Mouse (Mus musculus): ENCODE measurements around the gene Gm20605. TPM values are rescaled to one million over a fixed set of nuclear protein-coding genes. Genes with fewer than 3 reads are reported as not detected.

Gm20605 gene
- polyA plus RNA-seq, 1 experiment from 2014 or later, result 7.9 TPM

DNA sequence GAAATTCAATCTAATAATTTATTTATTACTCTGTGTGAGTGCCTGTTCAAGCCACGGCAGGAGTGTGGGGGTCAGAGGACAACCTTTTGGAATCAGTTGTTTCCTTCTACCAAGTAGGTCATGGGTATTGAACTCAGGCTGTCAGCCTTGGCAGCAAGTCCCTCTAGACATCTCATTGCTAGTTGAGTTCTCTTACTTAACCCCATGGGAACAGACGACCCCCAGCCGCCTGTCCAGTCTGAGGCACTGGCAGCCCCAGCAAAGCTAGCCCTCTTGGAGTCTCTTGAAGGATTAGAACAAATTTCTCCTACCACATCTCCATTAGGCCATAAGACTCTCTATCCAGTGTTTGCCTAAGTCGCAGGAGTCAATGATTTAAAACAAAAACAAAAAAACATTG lies 50.8 kb downstream of the Gm20605 start:
- ATAC-seq (ENCODE audit: insufficient number of reproducible peaks, insufficient read depth, low FRiP score, low TSS enrichment, low read depth), result no peak
- Histone ChIP-seq H3K4me1 (peaks cover 17% of the 10 kb centered on the region), H3K36me3 (peaks cover 12% of the 10 kb centered on the region; the same call in 1 of the 2 replicates), H3K27me3 (no peaks in the 10 kb centered on the region), H3K27ac (no peak overlapping the region), H3K9ac (no peak overlapping the region), H3K9me3 (no peaks in the 10 kb centered on the region), H3K4me3 (no peak overlapping the region), H3K4me2 (no peak overlapping the region)
- WGBS, result 82% methylated on average over 4 of the region's 4 CpGs

DNA sequence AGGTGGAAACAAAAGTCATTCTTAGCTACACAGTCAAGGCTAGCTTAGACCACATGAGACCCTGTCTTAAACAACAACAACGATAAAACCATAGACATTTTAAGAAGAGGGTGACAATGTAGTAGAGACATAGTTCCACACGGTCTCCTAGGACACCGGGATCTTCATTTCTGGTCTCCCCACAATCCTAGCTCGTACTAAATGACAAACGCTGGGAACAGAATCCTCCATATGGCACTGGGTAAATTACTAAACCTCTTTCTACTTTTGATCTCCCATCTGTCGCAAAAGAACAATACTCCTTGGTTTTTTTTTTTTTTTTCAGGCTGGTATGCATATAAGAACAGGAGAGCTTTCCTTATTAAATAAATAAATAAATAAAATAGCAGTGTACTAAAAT lies 53.6 kb downstream of the Gm20605 start:
- Histone ChIP-seq H3K4me1 (peaks cover 23% of the 10 kb centered on the region), H3K4me2 (0 out of 2 replicates have a peak overlapping the region, but pooled peaks have one; percentile 5), H3K9ac (no peak overlapping the region), H3K27ac (no peak overlapping the region), H3K36me3 (peaks cover 4% of the 10 kb centered on the region; the same call in 1 of the 2 replicates), H3K9me3 (no peaks in the 10 kb centered on the region), H3K4me3 (no peak overlapping the region), H3K27me3 (no peaks in the 10 kb centered on the region)
- 82% methylated on average over 6 of the region's 6 CpGs for WGBS
- ATAC-seq (ENCODE audit: insufficient number of reproducible peaks, insufficient read depth, low FRiP score, low TSS enrichment, low read depth), result no peak

DNA sequence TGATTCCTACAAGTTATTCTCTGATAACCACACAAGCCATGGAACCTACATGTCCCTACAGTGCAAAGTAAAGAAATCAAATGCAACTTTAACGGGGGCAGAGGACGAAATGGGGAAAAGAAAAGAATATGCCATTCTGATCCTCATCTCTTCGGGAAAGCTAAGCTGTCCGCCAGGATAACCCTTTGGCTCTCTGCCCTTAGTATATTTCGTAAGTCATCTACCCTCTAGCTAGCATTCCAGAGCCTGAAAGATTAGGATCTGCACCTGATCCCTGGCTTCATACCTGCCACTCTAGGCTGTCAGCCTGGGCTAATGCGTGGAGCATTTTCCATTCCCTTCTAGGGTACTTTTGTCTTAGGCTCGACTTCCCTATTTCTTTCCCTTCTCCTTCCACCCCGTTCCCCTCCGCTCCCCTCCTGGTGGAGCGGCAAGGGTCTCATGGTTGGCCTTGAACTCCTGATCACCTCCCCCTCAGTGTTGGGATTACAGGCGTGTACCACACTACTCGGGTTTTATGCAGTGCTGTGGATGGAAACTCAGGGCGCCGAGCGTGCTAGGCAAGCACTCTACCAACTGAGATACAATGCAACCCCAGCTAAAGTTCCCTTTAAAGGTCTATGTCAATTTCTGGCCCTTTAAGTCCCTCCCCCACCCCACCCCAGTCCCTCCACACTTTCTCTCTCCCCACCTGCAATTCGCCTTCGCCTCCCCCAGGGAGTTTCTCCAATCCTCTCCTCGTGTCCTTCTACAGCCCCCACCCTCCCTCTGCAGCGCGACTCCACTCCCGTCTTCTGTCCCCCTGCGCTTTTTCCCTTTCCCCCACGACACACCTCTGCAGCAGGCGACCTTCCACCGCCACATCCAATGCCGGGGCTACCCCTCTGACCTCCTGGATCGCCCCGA lies 54.7 kb downstream of the Gm20605 start:
- H3K4me1 ChIP-seq, result peaks cover 23% of the 10 kb centered on the region
- WGBS, result 12% methylated on average over 28 of the region's 28 CpGs
- peak overlapping the region; percentile 76 for H3K9ac ChIP-seq
- 0 out of 2 replicates have a peak overlapping the region, but pooled peaks have one; percentile 62 for H3K27ac ChIP-seq
- H3K4me2 ChIP-seq, result peak overlapping the region; percentile 90
- H3K9me3 ChIP-seq, result no peaks in the 10 kb centered on the region
- peaks cover 3% of the 10 kb centered on the region; the same call in 1 of the 2 replicates for H3K36me3 ChIP-seq
- H3K4me3 ChIP-seq, result peak overlapping the region; percentile 73
- no peak for ATAC-seq (ENCODE audit: insufficient number of reproducible peaks, insufficient read depth, low FRiP score, low TSS enrichment, low read depth)
- no peaks in the 10 kb centered on the region for H3K27me3 ChIP-seq

DNA sequence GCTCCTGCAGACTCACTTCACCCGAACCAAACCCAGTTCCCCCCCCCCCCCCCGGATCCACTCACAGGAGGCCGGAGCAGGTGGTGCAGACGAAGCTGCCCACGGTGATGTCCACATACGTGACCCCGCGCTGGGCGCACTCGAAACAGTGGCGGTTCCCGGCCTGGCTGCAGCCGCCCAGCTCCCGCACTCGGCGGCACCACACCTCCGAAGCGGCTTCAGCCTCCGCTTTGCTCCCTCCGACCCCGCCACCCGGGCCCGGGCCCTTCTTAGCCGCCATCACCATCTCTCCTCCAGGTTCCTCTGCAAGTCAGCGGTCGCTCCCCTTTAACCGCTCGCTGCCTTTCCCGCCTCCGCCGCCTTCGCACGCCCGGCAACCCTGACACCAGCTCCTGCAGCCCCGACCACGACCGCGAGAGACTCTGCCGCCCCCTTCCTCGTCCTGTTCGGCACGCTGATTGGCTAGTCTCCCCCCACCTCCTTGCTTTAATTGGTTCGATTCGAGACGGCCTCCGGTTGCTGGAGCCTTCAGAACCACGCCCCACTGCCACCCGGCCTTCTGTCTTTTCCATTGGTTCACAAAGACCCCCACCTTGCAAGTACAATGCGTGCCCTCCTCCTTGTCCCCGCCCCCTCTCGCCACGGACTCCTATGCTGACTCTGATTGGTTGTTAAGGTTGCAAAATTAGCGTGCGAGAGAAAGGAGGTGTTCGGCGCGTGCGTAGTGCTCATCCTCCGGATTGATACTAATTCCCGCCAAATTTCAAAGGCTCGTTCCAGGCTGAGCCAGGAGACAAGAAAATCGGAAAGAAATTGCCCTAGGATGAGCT lies 55.5 kb downstream of the Gm20605 start, which contains the start of gene Agfg2:
Agfg2 (minus strand) TSS at position 433 of the 830 bp plus-strand sequence.
- ATAC-seq (ENCODE audit: insufficient number of reproducible peaks, insufficient read depth, low FRiP score, low TSS enrichment, low read depth), result peak; percentile 97
- Histone ChIP-seq H3K27ac (peak within 1 kb of the TSS; percentile 62; the same call in 1 of the 2 replicates), H3K4me2 (peak within 1 kb of the TSS; percentile 90), H3K36me3 (peaks cover 3% of the 10 kb centered on the region; the same call in 1 of the 2 replicates), H3K4me3 (peak within 1 kb of the TSS; percentile 73), H3K9ac (peak within 1 kb of the TSS; percentile 76), H3K4me1 (peaks cover 23% of the 10 kb centered on the region), H3K27me3 (no peaks in the 10 kb centered on the region), H3K9me3 (no peaks in the 10 kb centered on the region)
- WGBS, result under 1% methylated on average over 60 of the region's 62 CpGs

DNA sequence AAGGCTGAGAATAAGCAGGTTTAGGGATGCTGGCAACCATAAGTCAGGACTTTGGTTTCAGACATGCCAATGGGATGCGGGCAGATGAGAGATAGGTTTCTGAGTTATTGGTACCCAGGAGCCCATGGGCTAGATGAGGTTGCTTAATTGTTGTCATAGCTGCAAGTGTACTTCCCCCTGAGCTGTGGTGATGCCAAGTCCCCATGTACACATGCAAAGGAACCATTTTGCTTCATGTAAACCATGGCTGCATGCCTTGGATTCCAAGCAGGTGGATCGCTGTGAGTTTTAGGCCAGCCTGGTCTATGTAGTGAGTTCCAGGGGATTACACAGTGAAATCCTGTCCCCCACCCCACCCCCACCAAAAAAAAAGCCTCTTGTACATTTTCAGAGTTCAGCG lies 56.7 kb downstream of the Gm20605 start:
- Histone ChIP-seq H3K27me3 (no peaks in the 10 kb centered on the region), H3K4me3 (no peak overlapping the region), H3K9me3 (no peaks in the 10 kb centered on the region), H3K4me2 (no peak overlapping the region), H3K27ac (no peak overlapping the region), H3K4me1 (peaks cover 23% of the 10 kb centered on the region), H3K9ac (no peak overlapping the region), H3K36me3 (no peaks in the 10 kb centered on the region)
- WGBS, result 97% methylated on average over 3 of the region's 3 CpGs
- no peak for ATAC-seq (ENCODE audit: insufficient number of reproducible peaks, insufficient read depth, low FRiP score, low TSS enrichment, low read depth)

DNA sequence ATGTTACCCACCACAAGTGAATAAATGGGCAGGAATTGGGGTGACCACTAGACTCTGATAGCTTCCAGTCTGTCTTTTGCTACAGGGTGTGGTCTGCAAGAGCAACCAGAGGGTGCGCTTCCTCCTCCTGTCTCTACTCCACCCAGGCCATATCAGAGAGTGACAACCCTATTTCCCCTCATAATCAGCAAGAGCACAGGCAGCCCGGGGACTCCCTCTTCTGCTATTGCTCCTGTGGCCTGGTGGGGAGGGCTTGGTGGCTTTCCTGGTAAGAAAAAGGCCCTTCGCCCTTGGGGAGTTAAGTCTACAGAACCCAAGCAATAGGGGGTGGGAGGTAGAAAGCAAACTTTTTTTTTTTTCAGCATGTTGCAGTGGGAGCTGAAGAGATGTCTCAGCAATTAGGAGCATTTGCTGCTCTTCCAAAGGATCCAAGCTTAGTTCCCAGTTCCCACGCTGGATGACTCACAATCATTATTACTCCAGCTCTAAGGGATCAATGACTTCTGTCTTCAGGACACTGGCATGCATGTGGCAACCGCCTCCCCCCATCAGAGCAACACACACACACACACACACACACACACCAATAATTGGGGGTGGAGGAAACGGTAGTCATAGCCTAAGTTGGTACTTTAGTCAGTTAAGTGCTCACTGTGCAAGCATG lies 57.3 kb downstream of the Gm20605 start:
- H3K4me2 ChIP-seq, result no peak overlapping the region
- no peak overlapping the region for H3K4me3 ChIP-seq
- H3K9me3 ChIP-seq, result no peaks in the 10 kb centered on the region
- no peak for ATAC-seq (ENCODE audit: insufficient number of reproducible peaks, insufficient read depth, low FRiP score, low TSS enrichment, low read depth)
- H3K27ac ChIP-seq, result no peak overlapping the region
- H3K9ac ChIP-seq, result no peak overlapping the region
- no peaks in the 10 kb centered on the region for H3K27me3 ChIP-seq
- peaks cover 23% of the 10 kb centered on the region for H3K4me1 ChIP-seq
- WGBS, result 77% methylated on average over 6 of the region's 6 CpGs
- H3K36me3 ChIP-seq, result no peaks in the 10 kb centered on the region

DNA sequence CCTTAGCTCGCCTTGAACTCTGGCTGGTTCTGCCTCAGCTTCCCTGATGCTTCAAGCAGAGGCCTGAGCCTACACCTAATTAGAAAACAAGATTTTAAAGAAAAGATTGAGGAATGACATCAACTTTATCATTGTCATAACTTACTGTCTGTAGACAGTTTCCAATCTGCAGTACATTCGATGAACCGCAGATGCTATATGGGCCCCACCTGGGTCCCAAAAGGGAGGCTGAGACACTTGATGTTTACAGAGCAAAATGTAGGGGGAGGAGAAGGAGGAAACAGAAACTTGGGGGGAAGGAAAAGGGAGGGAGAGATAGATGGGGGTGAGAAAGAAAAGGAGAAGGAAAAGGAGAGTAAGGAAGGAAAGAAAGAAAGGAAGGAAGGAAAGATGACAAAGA lies 61.0 kb downstream of the Gm20605 start:
- Histone ChIP-seq H3K9me3 (no peaks in the 10 kb centered on the region), H3K27ac (no peak overlapping the region), H3K27me3 (no peaks in the 10 kb centered on the region), H3K4me1 (0 out of 2 replicates have a peak, but pooled peaks cover 4% of the 10 kb centered on the region), H3K36me3 (no peaks in the 10 kb centered on the region), H3K9ac (no peak overlapping the region), H3K4me3 (no peak overlapping the region), H3K4me2 (no peak overlapping the region)
- ATAC-seq (ENCODE audit: insufficient number of reproducible peaks, insufficient read depth, low FRiP score, low TSS enrichment, low read depth), result no peak
- 85% methylated on average over 3 of the region's 3 CpGs for WGBS

DNA sequence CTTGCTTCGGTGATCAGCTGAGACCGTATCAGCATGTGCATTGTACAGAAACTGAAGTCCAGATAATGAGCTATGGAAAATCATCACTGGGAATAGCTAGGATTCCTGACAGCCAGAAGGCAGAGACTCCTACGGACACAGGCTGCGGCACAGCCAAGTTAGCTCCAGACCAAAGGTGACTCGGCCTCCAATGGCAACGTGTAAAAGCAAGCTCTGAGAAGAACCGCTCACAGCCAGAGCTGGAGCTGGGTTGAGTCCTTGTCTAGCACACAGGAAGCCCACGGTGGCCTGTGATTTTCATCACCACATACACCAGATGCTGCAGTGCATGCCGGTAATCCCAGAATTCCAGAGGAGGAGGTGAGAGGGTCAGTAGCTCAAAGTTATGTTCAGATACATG lies 61.6 kb downstream of the Gm20605 start:
- no peaks in the 10 kb centered on the region for H3K9me3 ChIP-seq
- H3K4me3 ChIP-seq, result no peak overlapping the region
- no peaks in the 10 kb centered on the region for H3K36me3 ChIP-seq
- no peak overlapping the region for H3K27ac ChIP-seq
- no peak overlapping the region for H3K9ac ChIP-seq
- WGBS, result 61% methylated on average over 9 of the region's 9 CpGs
- H3K4me2 ChIP-seq, result no peak overlapping the region
- H3K27me3 ChIP-seq, result no peaks in the 10 kb centered on the region
- no peaks in the 10 kb centered on the region for H3K4me1 ChIP-seq
- ATAC-seq (ENCODE audit: insufficient number of reproducible peaks, insufficient read depth, low FRiP score, low TSS enrichment, low read depth), result no peak

DNA sequence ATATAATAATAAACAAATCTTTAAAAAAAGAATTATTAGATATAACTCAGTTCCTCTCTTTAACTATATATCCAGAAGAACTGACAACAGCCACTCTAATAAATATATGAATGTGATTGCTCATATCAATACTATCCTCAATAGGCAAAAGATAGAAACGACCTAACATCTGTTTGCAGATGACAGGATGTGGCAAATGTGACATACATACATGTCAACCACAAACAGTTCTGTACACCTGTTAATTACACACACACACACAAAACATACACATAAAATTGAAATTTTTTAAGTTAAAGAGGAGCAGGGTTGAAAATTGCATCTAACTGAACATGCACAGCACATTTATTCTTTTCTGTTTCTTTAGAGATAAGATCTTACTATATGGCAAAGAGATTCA lies 62.9 kb downstream of the Gm20605 start:
- Histone ChIP-seq H3K27me3 (no peaks in the 10 kb centered on the region), H3K27ac (no peak overlapping the region), H3K9me3 (no peaks in the 10 kb centered on the region), H3K36me3 (no peaks in the 10 kb centered on the region), H3K4me3 (no peak overlapping the region), H3K4me2 (no peak overlapping the region), H3K9ac (no peak overlapping the region), H3K4me1 (no peaks in the 10 kb centered on the region)
- WGBS, result 82% methylated on average over 1 of the region's 1 CpGs
- no peak for ATAC-seq (ENCODE audit: insufficient number of reproducible peaks, insufficient read depth, low FRiP score, low TSS enrichment, low read depth)

Measured in embryonic facial prominence, embryonic 13.5 days (tissue).